Mouse (Mus musculus): ENCODE results near the gene Pecam1.

Pecam1 gene

GRCm38 (mm10) chr11:106699083-106699482, 51.3 kb downstream of the Pecam1 start:
- in situ Hi-C loops (cut with MseI, MboI), result no loop called here

DNA sequence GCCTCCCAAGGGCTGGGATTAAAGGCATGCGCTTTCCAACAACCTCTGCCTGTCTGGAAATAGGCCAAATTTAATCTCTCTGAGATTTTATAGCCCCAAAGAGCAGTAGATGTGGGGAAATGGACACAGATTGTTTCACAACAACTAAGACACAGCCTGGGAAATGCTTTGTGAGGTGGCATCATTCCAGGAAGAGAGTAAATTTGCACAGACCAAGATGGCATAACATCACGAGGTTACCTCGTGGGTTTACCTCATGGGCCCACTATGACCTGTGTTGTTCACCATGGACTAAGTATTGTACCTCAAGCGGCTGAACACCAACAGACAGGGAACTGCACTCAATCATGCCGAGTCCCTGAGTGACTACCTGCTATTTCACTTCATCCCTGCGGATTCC, 52.1 kb downstream of the Pecam1 start:
- in situ Hi-C loops (cut with MseI, MboI), result no loop called here

DNA sequence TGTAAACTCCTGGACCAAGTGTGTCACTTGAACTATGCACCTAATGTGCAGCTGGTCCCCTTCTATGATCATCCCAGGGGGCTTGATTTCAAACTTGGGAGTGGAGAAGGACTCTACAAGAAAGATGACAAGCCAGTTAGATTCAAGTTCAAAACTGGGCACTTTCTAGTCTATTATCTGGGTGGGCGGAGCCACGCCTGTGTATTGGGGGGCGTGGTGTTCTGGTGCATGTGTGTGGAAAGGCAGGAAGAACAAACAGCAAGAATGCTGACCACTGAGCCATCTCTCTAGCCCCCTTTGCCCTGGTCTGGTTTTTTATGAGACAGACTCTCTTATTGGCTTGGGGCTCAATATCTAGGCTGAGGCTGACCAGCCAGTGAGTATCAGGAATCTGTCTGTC, 54.5 kb downstream of the Pecam1 start:
- in situ Hi-C loops (cut with MseI, MboI), result no loop called here

DNA sequence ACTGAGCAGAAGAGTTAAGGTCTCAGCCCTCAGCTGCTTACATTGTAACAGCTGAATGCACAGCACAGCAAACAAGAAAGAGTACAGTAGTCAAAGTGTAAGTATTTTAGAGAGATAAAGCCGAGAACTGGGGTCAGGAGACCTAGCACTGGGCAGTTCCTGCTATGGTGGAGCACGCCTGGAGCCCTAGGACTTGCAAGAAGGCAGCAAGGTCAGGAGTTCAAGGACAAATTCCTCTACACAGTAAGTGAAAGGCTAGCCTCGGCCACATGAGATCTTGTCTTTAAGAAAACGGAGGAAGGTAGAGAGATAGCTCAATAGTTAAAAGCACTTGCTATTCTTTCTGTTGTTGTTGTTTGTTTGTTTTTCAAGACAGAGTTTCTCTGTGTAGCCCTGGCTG, 57.5 kb downstream of the Pecam1 start:
- in situ Hi-C loops (cut with MseI, MboI), result no loop called here

GRCm38 (mm10) chr11:106688375-106688774, 62.1 kb downstream of the Pecam1 start:
- in situ Hi-C loops (cut with MseI, MboI), result no loop called here

- in situ Hi-C loops (cut with MseI, MboI), result no loop called here
Measured at GRCm38 (mm10) chr11:106687293-106687692, 63.1 kb downstream of the Pecam1 start.

- in situ Hi-C loops (cut with MseI, MboI), result loop anchor here (5.0 kb wide), 1 partner anchor 58 kb away; no protein-coding TSS in a partner anchor
Measured at GRCm38 (mm10) chr11:106684027-106684426, 66.4 kb downstream of the Pecam1 start.

GRCm38 (mm10) chr11:106683345-106683744, 67.1 kb downstream of the Pecam1 start:
- in situ Hi-C loops (cut with MseI, MboI), result loop anchor here (5.0 kb wide), 1 partner anchor 59 kb away; no protein-coding TSS in a partner anchor

GRCm38 (mm10) chr11:106681138-106681537, 69.3 kb downstream of the Pecam1 start:
- in situ Hi-C loops (cut with MseI, MboI), result loop anchor here (5.0 kb wide), 1 partner anchor 61 kb away; no protein-coding TSS in a partner anchor

DNA sequence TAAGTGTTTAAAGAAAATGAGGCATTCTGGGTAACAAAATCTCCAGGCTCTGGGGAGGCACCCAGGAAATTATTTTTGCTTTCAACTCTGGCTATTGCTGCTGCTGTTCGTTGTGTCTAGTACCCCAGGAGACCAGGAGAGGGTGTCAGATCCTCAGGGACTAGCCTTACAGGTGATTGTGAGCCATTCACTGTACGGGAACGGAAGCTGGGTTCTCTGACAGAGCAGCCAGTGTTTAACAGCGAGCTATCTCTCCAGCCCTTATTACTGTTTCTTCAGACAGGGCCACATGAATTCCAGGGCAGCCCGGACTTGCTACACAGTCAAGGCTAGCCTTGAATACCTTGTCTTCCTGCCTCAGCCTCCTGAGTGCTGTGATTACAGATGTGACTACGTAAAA, 70.6 kb downstream of the Pecam1 start:
- in situ Hi-C loops (cut with MseI, MboI), result loop anchor here (5.0 kb wide), 1 partner anchor 62 kb away; no protein-coding TSS in a partner anchor

DNA sequence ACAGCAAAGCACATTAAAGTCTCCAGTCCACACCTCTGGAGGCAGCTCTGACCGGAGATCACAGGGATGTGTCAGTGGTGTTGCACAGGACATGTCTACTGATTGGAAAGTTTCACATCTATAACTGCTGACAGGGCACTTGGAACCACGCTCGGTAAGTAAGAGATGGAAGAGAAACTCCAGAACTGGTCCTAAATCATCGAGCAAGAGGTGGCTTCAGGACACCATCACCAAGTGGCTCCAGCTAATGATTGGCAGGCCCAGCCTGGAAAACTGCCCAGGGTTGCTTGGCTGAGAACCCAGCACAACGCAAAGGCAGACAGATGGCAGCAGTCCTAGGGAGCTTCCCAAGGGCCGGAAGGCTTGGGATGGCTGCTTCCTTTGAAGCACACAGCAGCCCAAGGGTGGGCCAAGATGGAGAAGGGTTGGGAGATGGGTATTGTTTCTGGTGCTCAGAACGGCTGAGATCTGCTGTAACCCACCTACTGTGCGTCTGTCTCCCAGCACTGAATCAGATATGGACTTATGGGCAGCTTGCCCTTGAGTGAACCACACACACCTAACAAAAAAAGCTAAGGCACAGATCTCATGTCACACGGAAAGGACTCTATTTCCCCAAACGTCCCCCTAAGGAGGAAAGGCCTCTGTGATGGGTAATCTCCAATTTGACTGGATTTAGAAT, 72.4 kb downstream of the Pecam1 start:
- in situ Hi-C loops (cut with MseI, MboI), result no loop called here

- in situ Hi-C loops (cut with MseI, MboI), result no loop called here
Measured at GRCm38 (mm10) chr11:106677331-106677730, 73.1 kb downstream of the Pecam1 start.

GRCm38 (mm10) chr11:106675875-106676274, 74.6 kb downstream of the Pecam1 start:
- in situ Hi-C loops (cut with MseI, MboI), result no loop called here

GRCm38 (mm10) chr11:106675201-106675726, 75.2 kb downstream of the Pecam1 start:
- in situ Hi-C loops (cut with MseI, MboI), result no loop called here

GRCm38 (mm10) chr11:106674612-106675153, 75.7 kb downstream of the Pecam1 start:
- in situ Hi-C loops (cut with MseI, MboI), result no loop called here

DNA sequence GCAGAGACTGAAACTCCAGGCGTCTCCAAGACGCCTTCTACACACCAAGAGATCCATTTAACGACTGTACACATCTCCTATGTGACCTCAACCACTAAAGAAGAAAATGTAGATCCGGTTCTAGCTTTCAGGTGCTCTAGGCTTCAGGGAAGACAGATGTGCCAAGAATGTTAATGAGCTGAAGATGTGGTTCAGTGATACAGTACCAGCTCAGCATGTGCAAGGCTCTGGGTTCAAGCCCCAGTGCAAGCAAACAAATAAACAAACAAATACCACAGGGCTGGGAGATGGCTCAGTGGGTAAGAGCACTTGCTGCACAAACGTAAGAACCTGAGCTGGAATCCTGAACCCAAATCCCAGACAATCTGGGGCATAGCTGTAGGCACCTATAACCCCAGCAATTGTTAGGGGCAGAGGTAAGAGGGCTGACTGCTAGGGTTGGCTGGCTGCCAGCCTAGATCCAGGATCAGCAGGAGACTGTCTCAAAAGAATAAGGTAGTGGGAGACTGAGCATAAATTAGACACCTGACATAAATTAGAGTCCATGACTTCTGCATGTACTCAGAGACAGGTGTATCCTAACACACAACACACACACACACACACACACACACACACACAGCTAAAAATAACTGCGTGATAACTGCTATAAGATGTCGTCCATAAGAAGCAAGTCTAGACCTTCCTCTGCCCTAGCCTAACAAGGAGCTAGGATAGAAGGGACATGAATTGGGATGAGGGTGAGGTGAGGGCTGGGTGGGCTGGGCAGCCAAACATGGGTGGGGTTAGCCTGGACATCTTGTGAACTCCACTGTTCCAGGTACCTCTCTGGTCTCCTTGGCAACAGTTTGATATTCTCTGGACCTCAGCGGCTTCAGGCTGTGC, 76.5 kb downstream of the Pecam1 start:
- in situ Hi-C loops (cut with MseI, MboI), result no loop called here

- in situ Hi-C loops (cut with MseI, MboI), result no loop called here
Measured at GRCm38 (mm10) chr11:106672919-106673505, 77.4 kb downstream of the Pecam1 start.

GRCm38 (mm10) chr11:106671801-106672200, 78.6 kb downstream of the Pecam1 start:
- in situ Hi-C loops (cut with MseI, MboI), result no loop called here

DNA sequence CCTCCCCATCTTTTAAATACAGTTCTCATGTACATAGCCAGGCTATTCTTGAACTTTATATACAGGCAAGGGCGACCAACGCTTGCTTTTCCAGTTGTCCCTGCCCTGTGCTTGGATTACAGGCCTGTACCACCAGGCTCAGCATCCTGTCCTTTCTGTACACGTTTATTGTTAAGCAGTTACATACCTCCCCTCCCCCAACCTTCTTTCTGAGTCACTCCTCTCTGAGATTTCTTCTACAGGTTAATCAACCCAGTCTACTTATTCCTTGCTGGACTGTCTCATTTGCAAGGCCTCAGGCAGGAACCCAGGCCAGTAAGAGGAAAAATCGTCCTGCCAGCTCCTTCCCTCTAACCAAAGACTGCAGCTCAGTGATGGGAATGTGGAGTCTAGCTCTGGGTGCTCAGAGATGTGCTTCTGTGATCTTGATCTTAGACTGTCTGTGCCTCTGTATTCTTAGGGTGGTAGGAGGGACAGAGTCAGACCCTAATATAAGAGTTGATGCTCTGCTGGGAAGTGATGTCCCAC, 79.4 kb downstream of the Pecam1 start:
- in situ Hi-C loops (cut with MseI, MboI), result no loop called here

DNA sequence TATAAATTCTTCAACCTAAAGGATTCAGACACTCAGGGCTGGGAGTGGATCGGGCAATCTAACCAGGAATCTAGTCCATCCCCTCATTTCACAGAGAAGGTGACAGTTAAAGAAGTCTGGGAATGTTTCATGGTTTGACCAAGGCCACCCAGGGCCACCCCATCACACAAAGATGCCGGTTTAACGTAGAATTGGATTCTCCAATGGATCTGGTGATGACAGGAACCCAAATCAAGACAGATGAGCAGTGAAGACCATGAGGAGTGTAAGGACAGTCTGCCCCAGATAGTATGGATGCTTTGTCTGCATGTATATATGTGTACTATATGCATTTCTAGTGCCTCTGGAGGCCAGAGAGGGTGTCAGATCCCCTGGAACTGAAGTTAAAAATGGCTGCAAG, 80.2 kb downstream of the Pecam1 start:
- in situ Hi-C loops (cut with MseI, MboI), result no loop called here

DNA sequence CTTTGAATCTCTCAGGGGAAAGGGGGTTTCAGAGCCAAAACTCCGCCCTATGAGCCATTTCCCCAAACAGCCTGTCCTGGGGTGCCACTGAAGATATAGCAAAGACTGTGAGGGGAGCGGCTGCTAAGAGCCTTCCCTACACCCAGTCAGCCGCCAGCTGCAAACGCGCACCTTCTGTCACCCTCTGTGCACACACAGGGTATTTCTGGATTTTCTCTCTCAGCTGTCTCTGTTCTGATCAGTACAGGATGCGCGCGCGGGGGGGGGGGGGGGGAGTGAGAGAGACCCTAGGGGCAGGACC, 80.6 kb downstream of the Pecam1 start:
- in situ Hi-C loops (cut with MseI, MboI), result no loop called here

Measured in mouse trophoblast stem cell (cell line).